Mouse (Mus musculus) splenic B cell, adult 2 months (primary cell): ENCODE results near the gene Polr3b.
A peak's percentile ranks its signal among the peaks of the same experiment; 100 is the strongest.

Experiments
- DNase-seq: peaks from one replicate; pipeline ENCODE4 v3.0.0-alpha.2; 2011; ENCODE audit warnings: low read depth, low spot score
- H3K27me3 ChIP-seq: 2 replicates; pipeline ENCODE4 v1.6.1; 2012; ENCODE audit warnings: mild to moderate bottlenecking, low read length, moderate library complexity, mixed read lengths; ENCODE audit not compliant: control insufficient read depth, poor library complexity, insufficient read depth, severe bottlenecking
- H3K36me3 ChIP-seq: 2 replicates; pipeline ENCODE4 v1.6.1; 2012; ENCODE audit warnings: mild to moderate bottlenecking, low read length, moderate library complexity, mixed read lengths; ENCODE audit not compliant: control insufficient read depth, poor library complexity, insufficient read depth, severe bottlenecking

Polr3b gene

DNA sequence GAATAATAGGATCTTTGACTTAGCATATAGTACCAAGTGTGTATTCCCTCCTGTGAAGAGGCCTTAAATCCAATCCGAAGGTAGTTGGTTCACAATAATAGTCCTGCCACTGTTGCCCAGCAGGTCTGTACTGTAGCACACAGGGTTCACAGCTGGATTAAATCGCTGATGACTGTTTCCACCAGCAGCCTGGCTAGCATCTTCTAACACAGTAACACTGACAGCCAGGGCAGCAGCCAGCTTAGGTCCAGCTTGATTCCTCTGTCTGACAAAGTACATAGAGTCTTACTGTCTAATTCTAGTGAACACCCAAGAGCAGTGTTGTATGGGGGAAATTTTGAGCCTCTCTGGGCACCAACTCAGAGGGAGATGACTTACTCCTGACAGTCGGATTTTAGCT lies 29.3 kb upstream of the Polr3b start:
- peaks cover 36% of the 10 kb centered on the region for H3K36me3 ChIP-seq
- no peak for DNase-seq

DNA sequence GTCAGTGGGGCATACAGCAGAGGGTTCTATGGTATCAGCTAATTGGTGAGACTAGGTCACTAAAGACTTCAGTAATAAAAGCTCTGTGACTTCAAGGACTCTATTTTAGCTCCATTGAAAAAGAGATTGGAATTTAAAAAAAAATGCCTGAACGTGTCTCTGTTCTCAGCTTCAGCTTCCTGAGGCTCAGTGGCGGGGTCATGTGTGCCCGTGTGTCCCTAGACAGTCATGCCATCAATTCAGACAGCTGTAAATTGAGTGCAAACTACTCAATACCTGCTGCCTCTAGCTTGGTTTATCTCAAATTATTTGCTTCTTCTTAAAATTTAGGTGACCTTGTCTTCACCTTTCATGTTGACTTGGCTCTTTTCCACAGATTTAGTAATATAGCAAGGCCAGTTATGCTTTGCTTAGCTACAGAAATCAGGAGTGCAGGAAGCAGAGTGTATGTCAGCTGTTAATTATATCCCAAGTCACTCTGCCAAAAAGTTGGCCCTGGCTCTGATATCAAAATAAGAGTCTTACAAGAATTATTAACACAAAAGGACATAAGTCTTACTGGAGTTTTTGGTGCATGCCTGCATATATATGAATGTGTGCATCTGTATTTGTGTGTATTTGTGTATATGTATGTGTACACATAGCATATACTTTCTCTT lies 24.8 kb upstream of the Polr3b start:
- Histone ChIP-seq H3K36me3 (peaks cover 20% of the 10 kb centered on the region), H3K27me3 (no peaks in the 10 kb centered on the region)
- DNase-seq, result no peak

More for the DNA sequence above, 29.3 kb upstream of the Polr3b start:
- no peaks in the 10 kb centered on the region for H3K27me3 ChIP-seq

DNA sequence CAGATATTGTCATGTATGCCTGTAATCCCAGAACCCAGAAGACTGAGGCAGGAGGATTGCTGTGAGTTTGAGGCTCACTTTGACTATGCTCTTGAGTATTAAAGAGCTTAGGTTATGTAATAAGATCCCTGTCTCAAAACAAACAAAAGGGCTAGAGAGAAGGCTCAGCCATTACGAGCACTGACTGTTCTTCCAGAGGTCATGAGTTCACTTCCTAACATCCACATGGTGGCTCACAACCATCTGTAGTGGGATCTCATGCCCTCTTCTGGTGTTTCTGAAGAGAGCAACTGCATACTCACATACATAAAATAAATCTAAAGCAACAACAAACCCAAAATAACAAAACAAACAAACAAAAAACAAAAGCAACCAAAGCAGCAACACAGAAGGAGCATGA lies 23.9 kb upstream of the Polr3b start:
- H3K36me3 ChIP-seq, result peaks cover 26% of the 10 kb centered on the region
- H3K27me3 ChIP-seq, result no peaks in the 10 kb centered on the region
- peak; percentile 29 for DNase-seq

DNA sequence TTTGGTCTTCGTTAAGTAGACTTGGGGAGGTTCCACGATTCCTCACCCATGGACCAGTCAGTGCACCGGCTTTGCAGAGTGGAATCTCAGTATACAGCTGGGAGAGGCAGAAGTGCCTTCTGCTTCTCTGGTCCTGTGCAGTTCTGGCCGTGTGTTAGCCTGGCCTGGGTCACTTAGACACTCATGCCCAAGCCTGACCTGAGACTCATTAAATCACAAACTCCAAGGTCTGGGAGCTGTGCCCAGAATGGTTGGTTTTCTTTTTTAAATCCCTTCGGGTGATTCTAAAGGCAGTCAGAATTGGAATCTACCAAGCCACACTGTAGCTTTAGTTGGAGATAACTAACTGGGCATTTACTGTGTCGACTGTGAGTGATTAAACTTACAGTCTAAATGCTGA lies 22.0 kb upstream of the Polr3b start:
- no peak for DNase-seq
- peaks cover 23% of the 10 kb centered on the region for H3K36me3 ChIP-seq
- H3K27me3 ChIP-seq, result no peaks in the 10 kb centered on the region

DNA sequence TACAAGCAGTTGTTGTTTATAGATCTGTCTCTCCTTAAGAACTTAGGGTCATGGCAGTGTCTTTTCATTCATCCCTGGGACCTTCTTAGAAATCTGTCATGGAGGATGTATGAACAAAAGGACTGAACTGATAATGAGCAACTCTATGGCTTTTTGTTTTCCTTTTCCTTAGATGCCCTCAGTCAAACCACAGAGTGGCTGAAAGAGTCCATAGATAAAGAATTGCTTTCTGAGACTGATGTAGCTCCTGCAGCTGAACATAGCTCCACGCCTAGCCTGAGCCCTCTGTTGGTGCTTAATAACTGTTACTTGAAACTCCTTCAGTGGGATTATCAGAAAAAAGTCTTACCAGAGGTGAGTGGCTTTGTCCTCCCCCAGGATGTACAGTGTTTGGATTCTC lies 17.8 kb upstream of the Polr3b start:
- DNase-seq, result no peak
- Histone ChIP-seq H3K36me3 (peaks cover 18% of the 10 kb centered on the region), H3K27me3 (no peaks in the 10 kb centered on the region)

DNA sequence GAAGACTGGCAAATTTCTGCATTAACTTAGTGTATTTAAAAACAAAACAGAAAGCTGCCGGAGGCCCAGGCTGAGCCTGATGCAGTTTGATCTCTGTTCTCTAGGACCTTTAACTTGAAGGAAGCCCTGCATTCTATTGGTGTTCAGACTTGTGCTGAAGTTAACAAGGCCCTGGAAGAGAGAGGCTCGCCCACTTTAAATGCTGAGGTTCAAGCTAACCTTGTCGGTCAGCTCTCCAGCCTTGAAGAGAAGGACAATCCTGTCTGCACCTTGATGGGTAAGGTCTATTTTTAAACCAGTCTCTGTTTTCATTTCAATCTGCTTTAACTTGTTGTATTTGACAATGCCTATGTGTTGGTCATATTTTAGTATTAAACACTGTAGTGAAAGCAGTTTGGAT lies 13.7 kb upstream of the Polr3b start:
- Histone ChIP-seq H3K27me3 (no peaks in the 10 kb centered on the region), H3K36me3 (peaks cover 9% of the 10 kb centered on the region)
- no peak for DNase-seq

DNA sequence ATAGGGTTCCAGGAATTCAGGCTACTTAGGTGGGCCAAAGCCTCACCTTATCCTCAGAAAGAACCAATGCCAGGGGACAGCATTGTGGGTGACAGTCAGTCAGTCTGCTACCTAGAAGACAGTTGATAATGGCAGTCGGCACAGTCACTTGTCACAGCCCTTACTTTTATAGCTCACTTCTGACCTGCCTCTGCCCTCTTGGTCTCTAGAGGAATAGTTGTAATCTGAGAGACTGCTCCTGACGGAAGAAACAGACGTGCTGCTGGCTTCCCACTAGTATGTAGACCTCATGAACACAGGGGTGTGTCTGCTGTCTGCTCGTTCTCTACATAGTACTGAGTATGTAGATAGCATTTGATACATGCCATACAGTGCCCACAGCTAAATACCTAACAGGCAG lies 11.8 kb upstream of the Polr3b start:
- peaks cover 5% of the 10 kb centered on the region; the same call in 1 of the 2 replicates for H3K36me3 ChIP-seq
- no peak for DNase-seq

DNA sequence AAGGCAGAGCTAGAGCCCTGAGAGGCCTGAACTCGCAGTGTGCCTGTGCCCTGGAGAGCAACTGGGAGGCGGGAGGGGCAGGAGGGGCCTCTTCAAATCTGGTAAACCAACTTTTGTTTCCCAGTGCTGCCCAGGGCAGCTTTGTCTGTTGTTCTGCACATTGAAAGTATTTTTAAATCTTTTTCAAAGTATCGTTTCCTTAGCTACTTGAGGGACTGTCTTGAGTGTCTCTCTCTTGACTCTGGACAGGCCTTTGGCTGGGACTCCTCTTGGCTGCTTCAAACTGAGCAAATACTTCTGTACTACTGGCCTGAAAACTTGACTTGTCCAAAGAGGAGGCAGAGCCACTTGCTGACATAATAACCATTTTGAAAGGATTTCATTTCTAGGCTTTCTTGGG lies 11.3 kb upstream of the Polr3b start:
- DNase-seq, result no peak
- H3K27me3 ChIP-seq, result no peaks in the 10 kb centered on the region
- peaks cover 5% of the 10 kb centered on the region; the same call in 1 of the 2 replicates for H3K36me3 ChIP-seq

More for the DNA sequence above, 11.8 kb upstream of the Polr3b start:
- H3K27me3 ChIP-seq, result no peaks in the 10 kb centered on the region

DNA sequence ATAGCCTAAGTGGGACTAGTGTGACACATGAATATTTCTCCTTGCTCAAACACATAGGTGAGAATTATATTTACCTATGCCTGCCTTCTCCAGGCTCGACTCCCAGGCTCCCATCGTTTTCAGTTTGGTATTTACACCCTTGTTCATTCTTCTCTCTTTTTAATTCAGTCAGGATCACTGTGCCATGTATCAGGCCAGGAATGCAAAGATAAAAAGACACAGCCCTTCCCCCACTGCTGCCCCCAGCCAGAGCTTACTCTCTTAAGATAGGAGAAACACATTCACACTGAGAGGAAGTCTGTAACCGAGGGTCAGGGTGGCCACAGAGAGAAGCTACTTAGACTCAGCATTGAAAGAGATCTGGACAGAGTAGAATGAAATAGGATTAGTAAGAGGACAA lies 10.4 kb upstream of the Polr3b start:
- Histone ChIP-seq H3K36me3 (peaks cover 8% of the 10 kb centered on the region; the same call in 1 of the 2 replicates), H3K27me3 (no peaks in the 10 kb centered on the region)
- no peak for DNase-seq

DNA sequence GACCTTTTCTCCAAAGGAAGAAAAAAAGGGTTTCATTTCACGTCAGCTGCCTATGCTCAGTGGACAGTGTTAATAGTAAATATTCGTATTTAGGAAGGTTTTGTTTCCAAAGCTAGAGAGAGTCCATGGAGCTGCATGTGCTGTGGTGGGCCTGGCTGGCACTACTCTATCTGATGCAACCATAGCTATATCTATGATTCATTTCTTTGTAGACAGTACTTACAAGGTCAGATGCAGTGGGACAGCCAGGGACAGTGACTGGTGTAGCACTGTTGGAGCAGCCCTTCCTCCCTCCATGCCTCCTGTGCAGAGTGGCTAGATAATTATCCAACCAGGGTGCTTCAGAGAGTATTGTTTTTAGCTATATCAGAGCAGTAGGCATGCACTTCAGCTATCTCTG lies 9.8 kb upstream of the Polr3b start:
- Histone ChIP-seq H3K36me3 (peaks cover 9% of the 10 kb centered on the region; the same call in 1 of the 2 replicates), H3K27me3 (no peaks in the 10 kb centered on the region)
- no peak for DNase-seq

DNA sequence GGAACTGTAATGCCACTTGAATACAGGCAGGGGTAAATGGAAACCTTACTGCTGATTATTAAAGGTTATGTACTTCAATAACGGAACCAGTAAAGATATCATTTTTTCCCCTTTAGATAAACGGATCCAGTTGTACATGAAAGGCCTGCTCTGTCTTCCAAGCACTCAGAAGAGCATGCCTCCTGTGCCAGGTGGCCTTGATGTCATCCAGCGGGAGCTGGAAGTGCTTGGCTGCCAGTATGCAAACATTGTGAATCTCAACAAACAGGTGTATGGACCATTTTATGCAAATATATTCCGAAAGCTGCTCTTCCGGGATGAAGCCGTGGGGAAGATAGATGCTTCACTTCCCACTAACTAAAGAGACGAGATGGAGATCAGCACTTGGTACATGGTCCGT lies 8.7 kb upstream of the Polr3b start:
- no peak for DNase-seq
- no peaks in the 10 kb centered on the region for H3K27me3 ChIP-seq
- H3K36me3 ChIP-seq, result peaks cover 9% of the 10 kb centered on the region; the same call in 1 of the 2 replicates

DNA sequence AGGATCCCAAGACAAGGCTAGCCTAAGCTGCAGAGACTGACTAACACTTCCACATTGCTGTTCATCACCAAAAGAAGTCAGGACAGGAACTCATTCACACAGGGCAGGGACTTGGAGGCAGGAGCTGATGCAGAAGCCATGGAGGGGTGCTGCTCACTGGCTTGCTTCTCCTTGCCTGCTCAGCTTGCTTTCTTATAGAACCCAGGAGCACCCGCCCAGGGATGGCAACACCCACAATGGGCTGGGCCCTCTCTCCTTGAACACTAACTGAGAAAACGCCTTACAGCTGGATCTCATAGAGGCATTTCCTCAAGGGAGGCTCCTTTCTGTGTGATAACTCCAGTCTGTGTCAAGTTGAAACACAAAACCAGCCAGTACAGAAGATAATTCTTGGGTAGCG lies 7.0 kb upstream of the Polr3b start:
- H3K27me3 ChIP-seq, result no peaks in the 10 kb centered on the region
- no peak for DNase-seq
- peaks cover 9% of the 10 kb centered on the region; the same call in 1 of the 2 replicates for H3K36me3 ChIP-seq

DNA sequence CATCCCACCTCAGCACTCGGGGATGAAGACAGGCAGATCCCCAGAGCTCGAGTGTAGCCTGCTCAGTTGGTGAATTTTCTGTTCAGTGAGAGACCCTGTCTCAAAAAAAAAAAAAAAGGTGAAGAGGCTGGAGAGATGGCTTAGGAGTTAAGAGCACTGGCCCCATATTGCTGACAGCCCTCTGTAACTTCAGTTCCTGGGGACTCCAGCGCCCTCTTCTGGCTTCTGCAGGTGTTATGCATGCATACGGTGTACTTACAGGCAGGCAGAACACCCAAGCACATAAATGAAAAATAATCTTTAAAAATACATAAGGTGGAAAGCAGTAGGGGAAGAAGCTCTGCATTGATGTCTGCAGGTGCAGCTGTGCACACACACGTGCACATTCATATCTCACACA lies 9.1 kb downstream of the Polr3b start:
- Histone ChIP-seq H3K27me3 (no peaks in the 10 kb centered on the region), H3K36me3 (peaks cover 19% of the 10 kb centered on the region)
- peak; percentile 65 for DNase-seq

DNA sequence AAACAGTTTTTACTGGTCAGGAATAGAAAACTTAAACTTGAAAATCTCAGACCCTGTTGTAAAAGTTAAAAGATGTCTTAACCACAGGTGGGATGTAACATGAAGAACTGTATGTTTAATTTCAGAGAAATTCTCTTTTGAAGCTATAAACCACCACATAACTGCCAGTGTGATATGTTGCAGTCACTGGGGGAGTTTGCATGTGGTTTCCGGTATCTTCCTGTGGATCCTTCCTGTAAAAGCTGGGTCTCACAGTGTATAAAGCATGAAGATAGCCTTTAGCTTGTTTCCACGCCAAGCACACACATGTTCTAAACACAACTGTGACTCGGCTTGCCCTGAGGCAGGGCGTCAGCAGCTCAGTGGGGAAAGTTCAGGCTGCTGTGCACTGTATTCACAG lies 9.9 kb downstream of the Polr3b start:
- no peak for DNase-seq
- H3K27me3 ChIP-seq, result no peaks in the 10 kb centered on the region
- peaks cover 18% of the 10 kb centered on the region for H3K36me3 ChIP-seq

DNA sequence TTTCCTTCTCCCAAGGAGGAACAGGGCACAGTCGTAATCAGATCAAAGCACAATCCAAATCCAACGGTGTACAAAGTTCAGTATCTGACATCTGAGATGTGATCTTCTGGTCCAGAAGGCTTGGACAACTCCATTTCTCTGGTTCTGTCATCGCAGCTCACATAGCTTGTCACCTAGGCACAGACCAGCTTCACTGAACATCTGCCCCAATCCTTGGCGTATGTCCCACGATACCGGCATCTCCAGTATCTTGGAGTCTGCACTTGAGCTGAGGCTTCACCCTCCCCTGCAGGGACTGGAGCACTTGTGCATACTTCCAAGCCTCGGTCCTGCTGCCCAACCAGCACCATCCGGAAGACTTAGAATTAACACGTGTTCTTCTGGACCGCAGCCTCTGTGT lies 14.6 kb downstream of the Polr3b start:
- Histone ChIP-seq H3K27me3 (no peaks in the 10 kb centered on the region), H3K36me3 (peaks cover 20% of the 10 kb centered on the region)
- no peak for DNase-seq

DNA sequence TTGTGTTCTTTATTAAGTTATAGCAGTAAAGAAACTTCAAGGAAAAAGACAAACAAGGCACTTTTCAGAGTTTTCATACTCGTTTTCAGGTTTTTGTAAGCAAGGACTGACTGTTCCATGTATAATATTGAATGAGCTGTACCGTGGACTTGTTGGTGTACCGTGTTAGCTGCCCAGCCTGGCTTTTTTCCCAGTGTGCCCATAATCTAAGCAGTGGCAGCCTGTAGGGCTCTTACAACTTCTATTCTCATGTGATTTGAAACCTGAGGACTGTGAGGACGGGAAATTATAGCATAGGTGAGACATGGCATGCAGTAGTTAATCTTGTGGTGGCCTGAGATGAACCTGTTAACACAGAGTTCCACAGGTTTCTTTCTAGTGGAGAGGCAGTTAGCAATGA lies 16.3 kb downstream of the Polr3b start:
- H3K27me3 ChIP-seq, result no peaks in the 10 kb centered on the region
- H3K36me3 ChIP-seq, result peaks cover 18% of the 10 kb centered on the region
- no peak for DNase-seq
